Mouse (Mus musculus) thymus, postnatal 36 days (tissue): Measurements from ENCODE around the gene Gm42517.

Source experiments
- DNase-seq, 2 experiments: peaks; one replicate each; pipeline ENCODE4 v3.0.0; 2022; ENCODE audit warnings: mixed read lengths in 2 of 2

Gene Gm42517

DNA sequence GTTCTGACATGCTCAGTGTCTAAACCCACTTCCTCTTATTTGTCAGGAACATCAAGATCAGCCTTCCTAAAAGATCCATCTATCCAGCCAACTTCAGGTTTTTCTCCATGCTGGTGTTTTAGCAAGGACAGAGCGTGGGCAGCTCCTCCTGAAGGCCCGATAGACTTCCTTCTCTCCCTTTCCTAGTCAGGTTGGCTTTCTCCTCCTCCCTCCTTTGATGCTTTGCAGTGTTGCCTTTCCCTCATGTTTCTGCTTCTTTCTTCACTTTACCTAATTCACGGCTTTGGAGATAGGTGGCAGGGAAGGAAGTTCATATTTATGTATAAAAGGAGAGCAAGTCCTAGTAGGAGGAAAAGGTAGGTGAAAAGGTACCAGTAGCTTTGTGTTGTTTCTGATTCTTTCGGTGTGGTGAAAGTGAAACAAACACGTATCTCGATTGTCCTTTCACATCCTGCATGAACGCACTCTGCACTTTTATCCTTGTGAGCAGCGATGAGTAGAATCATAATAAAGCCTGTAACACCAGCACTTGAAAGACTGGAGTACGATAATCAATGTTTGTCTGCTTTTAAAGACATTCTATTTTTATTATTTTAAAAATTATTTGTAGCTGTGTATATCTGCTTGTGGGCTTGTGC is 18.1 kb downstream of the Gm42517 start:
- DNase-seq: no peak

DNA sequence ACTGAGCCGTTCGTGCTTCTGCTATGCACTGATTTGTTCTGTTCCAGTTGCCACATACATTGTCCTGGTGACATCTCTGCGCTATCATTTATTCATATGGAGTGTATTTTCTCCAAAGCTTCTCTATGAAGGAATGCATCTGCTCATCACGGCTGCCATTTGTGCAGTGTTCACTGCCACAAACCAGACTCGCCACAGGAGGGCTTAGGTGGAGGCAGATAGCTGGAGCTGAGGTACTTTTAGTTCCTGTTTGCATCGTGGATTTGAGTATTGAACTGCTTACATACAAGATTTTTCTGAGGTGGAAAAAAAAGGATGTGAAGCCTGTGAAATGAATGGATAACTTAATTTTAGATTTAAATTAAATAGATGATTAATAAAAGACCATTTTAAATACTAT is 19.9 kb downstream of the Gm42517 start:
- DNase-seq: no peak

DNA sequence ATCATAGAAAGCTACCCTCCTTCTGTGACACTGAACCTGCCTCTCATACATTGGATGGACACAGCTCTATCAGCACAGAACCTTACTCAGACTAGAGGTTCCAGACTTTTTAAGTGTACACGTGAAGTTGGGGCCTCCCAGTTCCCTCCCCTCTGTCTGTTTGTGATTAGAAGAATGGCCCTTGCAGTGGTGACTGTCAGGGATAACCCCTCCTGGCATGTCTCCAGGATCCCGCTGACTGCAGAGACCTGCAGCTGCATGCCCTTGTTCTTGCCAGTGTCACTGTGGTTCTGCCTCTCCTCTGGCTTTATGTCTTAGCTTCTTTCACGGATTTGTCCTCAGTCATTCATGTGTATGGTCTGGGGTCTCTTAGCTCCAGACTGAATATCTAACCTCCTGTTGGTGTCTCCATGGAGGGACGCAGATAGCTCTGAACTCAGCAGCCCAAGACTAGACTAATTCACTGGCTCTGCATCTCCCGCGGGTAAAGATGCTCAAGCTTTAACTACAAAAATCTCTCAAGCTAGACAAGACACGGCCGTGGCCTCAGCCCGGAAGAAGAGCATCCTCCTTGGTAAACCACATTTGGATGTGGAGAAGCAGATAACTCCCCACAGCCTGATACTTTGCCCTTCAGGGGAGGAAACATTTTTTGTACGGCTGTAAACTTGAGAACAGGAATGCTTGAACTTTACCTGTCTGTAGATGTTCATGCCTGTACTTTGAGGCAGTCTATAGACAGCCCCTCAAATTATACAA is 22.2 kb downstream of the Gm42517 start:
- no peak for DNase-seq

DNA sequence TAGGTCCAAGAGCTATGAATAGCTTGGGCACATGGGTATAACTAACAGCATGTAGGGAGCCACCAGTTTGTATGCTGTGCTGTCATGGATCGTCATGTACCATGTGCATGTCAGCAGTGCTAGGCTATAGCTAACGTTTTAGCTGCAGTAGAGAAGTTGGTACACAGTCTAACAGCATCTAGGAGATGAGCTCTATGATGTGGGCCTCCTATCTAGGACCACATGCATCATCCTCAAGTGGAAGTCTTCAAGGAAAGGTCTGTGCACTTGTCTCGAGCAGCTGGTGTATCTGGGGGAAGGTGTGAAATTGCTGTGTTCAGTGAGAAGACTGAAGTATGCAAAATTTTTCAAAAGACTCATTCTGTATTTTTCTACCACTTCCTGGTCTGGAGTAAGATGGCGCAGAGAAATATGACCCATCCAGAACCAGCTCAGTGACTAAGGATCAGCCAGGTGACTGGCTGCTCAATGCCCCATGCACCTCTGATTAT is 24.0 kb downstream of the Gm42517 start:
- no peak for DNase-seq

DNA sequence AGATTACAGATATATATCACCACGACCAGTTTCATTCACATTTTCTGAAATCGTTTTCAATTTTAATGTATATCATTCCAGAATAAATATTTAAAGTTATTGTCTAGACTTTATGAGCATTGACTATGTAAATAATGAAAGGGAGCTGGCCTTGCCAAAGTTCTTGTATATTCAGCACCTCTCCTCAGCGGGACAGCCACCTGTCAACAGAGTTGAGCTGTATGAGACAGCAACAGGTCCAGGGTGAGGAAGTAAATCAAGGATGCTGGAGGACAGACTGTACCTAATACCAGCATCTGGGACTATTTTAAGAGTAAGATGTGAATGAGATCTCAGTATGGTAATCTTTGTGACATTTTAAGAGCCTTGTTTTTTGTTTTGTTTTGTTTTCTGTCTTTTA is 29.7 kb downstream of the Gm42517 start:
- no peak for DNase-seq

DNA sequence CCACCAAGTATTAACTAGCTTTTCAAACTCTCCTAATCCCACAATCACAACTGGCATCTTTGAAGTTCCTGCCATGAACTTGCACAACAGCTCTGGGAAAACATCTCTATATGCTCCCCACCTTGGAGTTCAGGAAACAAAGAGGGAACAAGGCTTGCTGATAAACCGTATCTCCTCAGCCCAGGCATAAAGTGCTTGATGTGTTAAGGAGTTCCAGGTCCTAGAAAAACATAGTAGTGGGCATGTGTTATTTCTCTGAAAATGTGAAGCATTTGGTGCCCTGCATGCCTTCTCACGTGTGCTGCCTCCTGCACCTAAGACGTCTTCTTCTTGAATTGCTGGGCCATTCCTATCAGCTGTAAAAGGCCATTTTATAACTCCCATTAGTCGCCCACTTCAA is 30.3 kb downstream of the Gm42517 start:
- no peak for DNase-seq

DNA sequence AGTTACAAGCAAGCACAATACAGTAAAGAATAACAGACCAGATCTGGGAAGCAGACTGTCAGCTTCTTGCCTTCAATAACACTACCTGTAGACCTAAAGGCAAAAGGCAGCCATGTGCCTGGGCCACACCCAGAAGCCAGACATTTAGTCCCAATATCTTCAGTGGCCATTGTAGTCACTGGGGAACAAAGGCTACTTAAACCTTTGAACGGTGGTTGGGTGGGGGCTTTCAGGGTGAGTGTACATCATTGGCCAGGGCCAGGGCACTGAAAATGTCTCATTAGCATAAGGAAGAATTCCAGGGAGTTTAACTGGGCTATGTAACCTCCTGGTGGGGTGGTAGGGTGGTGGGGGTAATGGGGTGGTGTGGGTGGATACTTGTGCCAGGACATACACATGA is 36.7 kb downstream of the Gm42517 start:
- DNase-seq: no peak
